Mouse (Mus musculus): Measurements from ENCODE around the gene Rpl10a. TPM values are rescaled to one million over a fixed set of nuclear protein-coding genes. Genes with fewer than 3 reads are reported as not detected.
A peak's percentile ranks its signal among the peaks of the same experiment; 100 is the strongest.

The Rpl10a gene
- polyA plus RNA-seq, 1 experiment from 2014 or later = 852 TPM

- peak overlapping the region; percentile 46; the same call in 1 of the 2 replicates for H3K27ac ChIP-seq (replicated peaks; ENCODE audit: low read depth, low read length)
- ATAC-seq (ENCODE audit: low read depth) (peak; percentile 35; the same call in 1 of the 2 replicates), DNase-seq (ENCODE audit: low spot score) (peak; percentile 65)
- H3K4me2 ChIP-seq (ENCODE audit: low read depth, low read length) = peak overlapping the region; percentile 65
- H3K9ac ChIP-seq (ENCODE audit: low read depth, low read length) = peak overlapping the region; percentile 57
- H3K4me1 ChIP-seq (ENCODE audit: control insufficient read depth, insufficient read depth, low read length) = peaks cover 23% of the 10 kb centered on the region
- 2% methylated on average over 25 of the region's 25 CpGs for WGBS
- peaks cover 30% of the 10 kb centered on the region for H3K27me3 ChIP-seq (replicated peaks; ENCODE audit: control insufficient read depth, insufficient read depth, low read length)
- H3K4me3 ChIP-seq (ENCODE audit: low read depth, low read length) = peak overlapping the region; percentile 33
- H3K36me3 ChIP-seq (ENCODE audit: control insufficient read depth, insufficient read depth, low read length) = no peaks in the 10 kb centered on the region
- H3K9me3 ChIP-seq (ENCODE audit: control insufficient read depth, low read length) = no peaks in the 10 kb centered on the region
Observed at GRCm38 (mm10) chr17:28362653-28363292, 34.5 kb downstream of the Rpl10a start.

- 25% methylated on average over 6 of the region's 6 CpGs for WGBS
- peak overlapping the region; percentile 33 for H3K4me3 ChIP-seq (ENCODE audit: low read depth, low read length)
- ATAC-seq (ENCODE audit: low read depth) (0 out of 2 replicates have a peak, but pooled peaks have one; percentile 23), DNase-seq (ENCODE audit: low spot score) (no peak)
- peak overlapping the region; percentile 65 for H3K4me2 ChIP-seq (ENCODE audit: low read depth, low read length)
- peak overlapping the region; percentile 57 for H3K9ac ChIP-seq (ENCODE audit: low read depth, low read length)
- H3K27me3 ChIP-seq (replicated peaks; ENCODE audit: control insufficient read depth, insufficient read depth, low read length) = peaks cover 26% of the 10 kb centered on the region
- H3K36me3 ChIP-seq (ENCODE audit: control insufficient read depth, insufficient read depth, low read length) = no peaks in the 10 kb centered on the region
- H3K4me1 ChIP-seq (ENCODE audit: control insufficient read depth, insufficient read depth, low read length) = peaks cover 23% of the 10 kb centered on the region
- no peak overlapping the region for H3K27ac ChIP-seq (replicated peaks; ENCODE audit: low read depth, low read length)
- no peaks in the 10 kb centered on the region for H3K9me3 ChIP-seq (ENCODE audit: control insufficient read depth, low read length)
Observed at GRCm38 (mm10) chr17:28363507-28363906, 35.2 kb downstream of the Rpl10a start.

- Histone ChIP-seq H3K4me3 (ENCODE audit: low read depth, low read length) (peak within 1 kb of the TSS; percentile 33), H3K9me3 (ENCODE audit: control insufficient read depth, low read length) (no peaks in the 10 kb centered on the region), H3K27me3 (replicated peaks; ENCODE audit: control insufficient read depth, insufficient read depth, low read length) (peaks cover 23% of the 10 kb centered on the region), H3K27ac (replicated peaks; ENCODE audit: low read depth, low read length) (no peak within 1 kb of the TSS), H3K4me2 (ENCODE audit: low read depth, low read length) (peak within 1 kb of the TSS; percentile 65), H3K4me1 (ENCODE audit: control insufficient read depth, insufficient read depth, low read length) (peaks cover 23% of the 10 kb centered on the region), H3K36me3 (ENCODE audit: control insufficient read depth, insufficient read depth, low read length) (no peaks in the 10 kb centered on the region), H3K9ac (ENCODE audit: low read depth, low read length) (peak within 1 kb of the TSS; percentile 57)
- whole genome bisulfite sequencing = 47% methylated on average over 8 of the region's 8 CpGs
- ATAC-seq (ENCODE audit: low read depth) (no peak), DNase-seq (ENCODE audit: low spot score) (no peak)
Observed at GRCm38 (mm10) chr17:28365122-28365521, 36.9 kb downstream of the Rpl10a start, which contains the start of gene Tulp1. Gene Tulp1, minus strand, starts transcription at chr17:28365222.

- WGBS = 7% methylated on average over 13 of the region's 13 CpGs
- DNase-seq (ENCODE audit: low spot score) (peak; percentile 68), ATAC-seq (ENCODE audit: low read depth) (no peak)
- no peak overlapping the region for H3K4me2 ChIP-seq (ENCODE audit: low read depth, low read length)
- H3K9ac ChIP-seq (ENCODE audit: low read depth, low read length) = no peak overlapping the region
- H3K36me3 ChIP-seq (ENCODE audit: control insufficient read depth, insufficient read depth, low read length) = no peaks in the 10 kb centered on the region
- no peaks in the 10 kb centered on the region for H3K9me3 ChIP-seq (ENCODE audit: control insufficient read depth, low read length)
- no peak overlapping the region for H3K27ac ChIP-seq (replicated peaks; ENCODE audit: low read depth, low read length)
- H3K4me1 ChIP-seq (ENCODE audit: control insufficient read depth, insufficient read depth, low read length) = peaks cover 11% of the 10 kb centered on the region
- peaks cover 19% of the 10 kb centered on the region for H3K27me3 ChIP-seq (replicated peaks; ENCODE audit: control insufficient read depth, insufficient read depth, low read length)
- no peak overlapping the region for H3K4me3 ChIP-seq (ENCODE audit: low read depth, low read length)
Observed at GRCm38 (mm10) chr17:28368449-28368848, 40.2 kb downstream of the Rpl10a start.

GRCm38 (mm10) chr17:28369056-28369455 lies 40.8 kb downstream of the Rpl10a start:
- ATAC-seq (ENCODE audit: low read depth) (no peak), DNase-seq (ENCODE audit: low spot score) (no peak)
- Histone ChIP-seq H3K4me1 (ENCODE audit: control insufficient read depth, insufficient read depth, low read length) (peaks cover 5% of the 10 kb centered on the region; the same call in 1 of the 2 replicates), H3K4me3 (ENCODE audit: low read depth, low read length) (no peak overlapping the region), H3K27me3 (replicated peaks; ENCODE audit: control insufficient read depth, insufficient read depth, low read length) (peaks cover 13% of the 10 kb centered on the region), H3K9me3 (ENCODE audit: control insufficient read depth, low read length) (no peaks in the 10 kb centered on the region), H3K36me3 (ENCODE audit: control insufficient read depth, insufficient read depth, low read length) (no peaks in the 10 kb centered on the region), H3K4me2 (ENCODE audit: low read depth, low read length) (no peak overlapping the region), H3K27ac (replicated peaks; ENCODE audit: low read depth, low read length) (no peak overlapping the region), H3K9ac (ENCODE audit: low read depth, low read length) (no peak overlapping the region)
- 71% methylated on average over 5 of the region's 5 CpGs for WGBS

GRCm38 (mm10) chr17:28371286-28371685 lies 43.0 kb downstream of the Rpl10a start:
- H3K27me3 ChIP-seq (replicated peaks; ENCODE audit: control insufficient read depth, insufficient read depth, low read length) = peaks cover 13% of the 10 kb centered on the region
- H3K36me3 ChIP-seq (ENCODE audit: control insufficient read depth, insufficient read depth, low read length) = no peaks in the 10 kb centered on the region
- no peak overlapping the region for H3K4me3 ChIP-seq (ENCODE audit: low read depth, low read length)
- H3K4me2 ChIP-seq (ENCODE audit: low read depth, low read length) = no peak overlapping the region
- ATAC-seq (ENCODE audit: low read depth) (no peak), DNase-seq (ENCODE audit: low spot score) (no peak)
- H3K27ac ChIP-seq (replicated peaks; ENCODE audit: low read depth, low read length) = no peak overlapping the region
- no peak overlapping the region for H3K9ac ChIP-seq (ENCODE audit: low read depth, low read length)
- H3K4me1 ChIP-seq (ENCODE audit: control insufficient read depth, insufficient read depth, low read length) = no peaks in the 10 kb centered on the region
- H3K9me3 ChIP-seq (ENCODE audit: control insufficient read depth, low read length) = no peaks in the 10 kb centered on the region
- WGBS = 64% methylated on average over 2 of the region's 2 CpGs

GRCm38 (mm10) chr17:28371941-28372340 lies 43.7 kb downstream of the Rpl10a start:
- no peaks in the 10 kb centered on the region for H3K9me3 ChIP-seq (ENCODE audit: control insufficient read depth, low read length)
- H3K36me3 ChIP-seq (ENCODE audit: control insufficient read depth, insufficient read depth, low read length) = no peaks in the 10 kb centered on the region
- 64% methylated on average over 1 of the region's 1 CpGs for WGBS
- ATAC-seq (ENCODE audit: low read depth) (no peak), DNase-seq (ENCODE audit: low spot score) (no peak)
- H3K4me3 ChIP-seq (ENCODE audit: low read depth, low read length) = no peak overlapping the region
- H3K4me2 ChIP-seq (ENCODE audit: low read depth, low read length) = no peak overlapping the region
- H3K4me1 ChIP-seq (ENCODE audit: control insufficient read depth, insufficient read depth, low read length) = no peaks in the 10 kb centered on the region
- H3K9ac ChIP-seq (ENCODE audit: low read depth, low read length) = no peak overlapping the region
- H3K27ac ChIP-seq (replicated peaks; ENCODE audit: low read depth, low read length) = no peak overlapping the region
- peaks cover 13% of the 10 kb centered on the region for H3K27me3 ChIP-seq (replicated peaks; ENCODE audit: control insufficient read depth, insufficient read depth, low read length)

GRCm38 (mm10) chr17:28373821-28374220 lies 45.5 kb downstream of the Rpl10a start:
- Histone ChIP-seq H3K4me2 (ENCODE audit: low read depth, low read length) (0 out of 2 replicates have a peak overlapping the region, but pooled peaks have one; percentile 2), H3K36me3 (ENCODE audit: control insufficient read depth, insufficient read depth, low read length) (no peaks in the 10 kb centered on the region), H3K4me3 (ENCODE audit: low read depth, low read length) (no peak overlapping the region), H3K9ac (ENCODE audit: low read depth, low read length) (no peak overlapping the region), H3K4me1 (ENCODE audit: control insufficient read depth, insufficient read depth, low read length) (no peaks in the 10 kb centered on the region), H3K27me3 (replicated peaks; ENCODE audit: control insufficient read depth, insufficient read depth, low read length) (peaks cover 13% of the 10 kb centered on the region), H3K9me3 (ENCODE audit: control insufficient read depth, low read length) (no peaks in the 10 kb centered on the region), H3K27ac (replicated peaks; ENCODE audit: low read depth, low read length) (no peak overlapping the region)
- 21% methylated on average over 9 of the region's 10 CpGs for WGBS
- DNase-seq (ENCODE audit: low spot score) (no peak), ATAC-seq (ENCODE audit: low read depth) (no peak; the same call in 1 of the 2 replicates)

- 19% methylated on average over 15 of the region's 16 CpGs for WGBS
- Histone ChIP-seq H3K4me3 (ENCODE audit: low read depth, low read length) (no peak overlapping the region), H3K9me3 (ENCODE audit: control insufficient read depth, low read length) (no peaks in the 10 kb centered on the region), H3K4me1 (ENCODE audit: control insufficient read depth, insufficient read depth, low read length) (no peaks in the 10 kb centered on the region), H3K9ac (ENCODE audit: low read depth, low read length) (no peak overlapping the region), H3K27me3 (replicated peaks; ENCODE audit: control insufficient read depth, insufficient read depth, low read length) (peaks cover 13% of the 10 kb centered on the region), H3K4me2 (ENCODE audit: low read depth, low read length) (peak overlapping the region; percentile 2; the same call in 1 of the 2 replicates), H3K36me3 (ENCODE audit: control insufficient read depth, insufficient read depth, low read length) (no peaks in the 10 kb centered on the region), H3K27ac (replicated peaks; ENCODE audit: low read depth, low read length) (no peak overlapping the region)
- DNase-seq (ENCODE audit: low spot score) (no peak), ATAC-seq (ENCODE audit: low read depth) (no peak)
Observed at GRCm38 (mm10) chr17:28374494-28374893, 46.2 kb downstream of the Rpl10a start.
